Mouse (Mus musculus) telencephalon, adult 2 months (tissue): ENCODE data around the gene Prdm16.
A peak's percentile ranks its signal among the peaks of the same experiment; 100 is the strongest.

ENCODE experiments used
- DNase-seq: peaks from one replicate; pipeline ENCODE4 v3.0.0-alpha.2; 2011; ENCODE audit warnings: low read depth, low spot score

The Prdm16 gene

DNA sequence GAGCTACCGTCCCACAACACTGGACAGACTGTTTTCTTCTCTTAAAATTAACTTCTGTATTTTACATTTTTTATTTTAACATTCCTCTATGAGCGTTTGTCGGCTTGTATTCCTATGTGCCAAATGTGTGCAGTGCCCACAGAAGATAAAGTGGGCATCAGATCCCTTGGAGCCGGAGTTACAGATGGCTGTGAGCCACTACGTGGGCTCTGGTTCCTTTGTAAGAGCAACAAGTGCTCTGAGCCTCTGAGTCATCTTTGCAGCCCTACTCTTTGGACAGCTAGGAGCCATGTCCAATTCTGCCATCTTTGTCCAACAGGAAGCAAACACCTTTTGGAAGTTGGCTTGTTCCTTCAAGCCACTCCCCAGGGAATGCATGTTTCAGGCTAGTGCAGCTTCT lies 78.6 kb downstream of the Prdm16 start:
- peak; percentile 57 for DNase-seq

DNA sequence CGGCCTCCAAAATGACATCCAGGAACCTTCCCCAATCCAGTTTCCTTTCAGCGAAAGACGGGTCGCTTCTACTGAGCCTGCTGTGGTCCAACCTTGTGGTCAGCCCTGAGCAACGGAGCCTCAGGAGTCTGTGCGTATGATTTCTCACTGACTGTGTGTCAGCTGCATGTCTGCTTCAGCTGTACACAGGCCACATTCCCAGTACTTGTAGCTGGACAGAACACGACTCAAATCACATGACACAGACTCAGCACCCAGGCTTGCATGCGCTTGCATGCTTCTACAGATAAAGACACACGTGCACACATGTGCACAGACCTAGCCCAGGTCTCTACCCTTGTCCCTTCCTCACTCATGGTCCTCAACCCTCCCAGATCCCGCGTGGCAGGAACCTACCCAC lies 79.5 kb downstream of the Prdm16 start:
- DNase-seq: no peak

DNA sequence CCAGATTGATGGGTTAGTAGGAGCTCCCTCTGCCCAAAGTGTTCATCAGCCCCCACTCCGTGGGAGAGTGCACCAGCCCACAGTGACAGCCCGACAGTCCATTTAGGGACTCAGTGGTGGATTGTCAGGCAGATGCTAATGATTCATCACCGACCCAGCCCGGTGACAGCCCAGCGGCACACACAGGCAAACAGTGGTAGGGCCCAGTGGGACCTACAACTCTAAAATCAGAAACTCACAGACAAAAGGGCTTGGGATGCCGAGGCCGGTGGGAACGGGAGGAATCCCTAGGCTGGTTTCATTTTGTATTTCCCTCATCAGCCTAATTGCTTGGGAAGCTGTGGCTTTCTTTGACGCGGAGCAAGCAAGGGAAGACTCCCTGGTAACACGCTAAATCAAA lies 80.3 kb downstream of the Prdm16 start:
- DNase-seq: no peak

DNA sequence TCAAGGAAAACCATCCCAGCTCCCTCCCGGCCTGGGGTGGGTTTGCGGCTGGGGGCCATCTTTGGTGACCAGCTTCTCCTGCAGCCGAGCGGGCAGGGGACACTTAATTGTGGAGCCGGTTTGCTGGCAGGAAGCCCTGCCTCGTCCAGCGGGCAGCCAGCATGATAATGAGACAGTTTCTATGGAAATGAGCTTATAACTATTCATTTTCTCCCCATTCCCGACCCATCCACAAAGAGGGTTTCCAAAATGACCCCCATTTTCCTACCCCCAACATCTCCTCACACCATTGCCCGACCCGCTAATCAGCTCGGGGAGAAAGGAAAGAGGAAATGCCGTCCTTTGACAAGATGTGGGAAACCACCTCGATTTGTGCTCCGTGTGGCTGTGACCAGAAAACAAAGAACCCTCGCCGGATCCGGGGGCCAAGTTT lies 86.7 kb downstream of the Prdm16 start:
- DNase-seq: no peak

DNA sequence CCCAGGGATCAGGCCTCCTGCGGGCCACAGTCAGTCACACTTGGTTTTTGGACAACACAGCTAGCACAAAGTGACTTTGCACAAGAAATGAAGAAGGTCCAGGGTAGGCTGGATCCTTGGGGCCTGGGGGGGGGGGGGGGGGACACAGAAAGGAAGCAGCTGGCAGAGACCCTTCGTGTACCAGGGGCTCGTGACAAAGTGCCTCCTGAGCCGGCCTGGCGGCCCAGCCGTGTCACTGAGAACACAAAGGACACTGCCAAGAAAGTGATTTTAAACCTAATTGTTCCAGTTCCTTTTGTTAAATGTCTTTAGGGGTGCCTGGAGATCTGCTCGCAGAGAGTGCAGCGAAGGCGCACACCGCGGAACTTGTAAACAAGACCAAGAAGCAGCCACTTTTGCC lies 87.2 kb downstream of the Prdm16 start:
- no peak for DNase-seq

DNA sequence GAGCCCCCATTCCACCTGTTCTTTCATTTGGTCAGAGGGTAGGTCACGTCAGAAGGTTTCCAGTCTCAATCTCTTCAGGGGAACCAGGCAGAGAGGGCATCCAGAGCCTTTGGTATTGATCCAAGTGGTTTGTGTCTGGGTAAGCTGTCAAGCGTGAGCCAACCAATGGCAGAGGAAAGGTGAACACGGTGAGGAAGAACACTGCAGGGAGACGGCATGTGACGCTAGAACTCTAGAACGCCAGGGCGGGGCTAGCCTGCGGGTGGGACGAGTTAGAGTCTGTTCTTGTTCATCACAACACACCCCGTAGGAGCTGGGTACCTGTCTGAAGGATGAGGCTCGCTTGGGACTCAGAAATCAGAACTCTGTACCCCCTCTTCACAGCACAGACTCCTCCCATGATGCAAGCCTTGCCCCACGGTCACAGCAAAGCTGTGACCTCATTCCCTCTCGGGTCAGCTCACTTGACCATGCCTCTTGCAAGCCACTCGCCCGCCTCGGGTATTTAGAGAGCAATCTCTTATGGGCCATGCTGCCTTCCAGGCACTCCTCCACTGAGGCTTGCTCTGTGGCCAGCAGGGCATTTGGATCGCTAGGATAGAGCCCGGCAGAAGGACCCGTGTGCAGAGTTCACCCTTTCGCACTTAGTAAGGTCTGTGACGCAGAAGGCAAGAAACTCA lies 89.4 kb downstream of the Prdm16 start:
- no peak for DNase-seq

DNA sequence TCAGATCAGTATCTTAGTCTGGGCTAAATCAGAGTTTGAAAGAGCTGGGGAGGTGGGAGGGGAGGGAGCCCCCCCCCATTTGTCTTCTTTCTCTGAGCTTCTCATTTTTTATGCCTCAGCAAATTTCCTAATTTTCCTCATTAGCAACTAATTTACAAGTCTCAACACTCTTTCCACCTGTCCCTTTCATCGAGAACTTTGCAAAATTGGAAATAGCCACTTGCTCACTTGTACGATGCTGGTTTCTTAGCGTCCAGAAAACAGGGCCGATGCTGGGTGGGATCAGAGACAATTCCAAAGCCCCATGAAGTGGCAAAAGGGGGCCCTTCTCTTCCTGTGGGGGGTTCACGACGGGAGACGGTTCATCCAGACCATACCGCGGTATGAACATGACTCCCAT lies 91.4 kb downstream of the Prdm16 start:
- no peak for DNase-seq

DNA sequence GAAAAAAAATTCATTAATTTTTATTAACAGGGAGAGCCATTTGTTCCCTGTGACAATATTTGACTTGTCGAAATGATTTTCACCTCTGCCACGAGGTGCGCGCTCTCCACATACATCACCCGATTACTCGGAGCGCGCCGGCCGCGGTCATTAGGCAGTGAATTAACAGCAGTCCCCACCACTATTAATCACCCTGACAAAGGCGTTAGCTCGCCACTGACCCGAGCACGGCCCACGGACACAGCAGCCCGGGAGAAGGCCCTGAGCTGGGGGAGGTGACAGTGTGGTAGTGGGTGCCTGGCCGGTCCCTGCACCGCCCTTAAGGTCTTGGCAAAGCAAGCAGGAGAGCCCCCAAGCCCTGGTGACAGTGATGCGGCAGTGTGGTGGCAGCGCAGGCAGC lies 92.8 kb downstream of the Prdm16 start:
- DNase-seq: no peak

DNA sequence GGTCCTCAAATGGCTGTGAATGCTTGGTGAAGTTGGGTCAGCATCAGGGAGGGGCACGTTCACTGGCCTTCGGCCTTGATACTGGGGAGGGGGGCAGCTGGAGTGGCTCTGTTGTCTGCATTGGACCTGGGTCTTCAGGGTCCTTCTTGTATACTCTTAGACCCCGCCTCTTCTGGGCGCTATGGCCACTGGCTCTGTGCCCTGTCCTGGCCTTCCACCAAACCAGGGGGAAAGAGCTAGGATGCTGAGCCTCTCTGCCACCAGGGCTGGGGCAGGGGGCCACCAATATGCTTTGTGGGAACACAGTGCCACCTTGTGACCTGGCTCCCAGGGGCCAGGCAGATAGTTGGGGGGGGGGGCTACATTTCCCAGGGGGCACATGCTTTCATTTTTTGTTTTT lies 93.5 kb downstream of the Prdm16 start:
- no peak for DNase-seq

DNA sequence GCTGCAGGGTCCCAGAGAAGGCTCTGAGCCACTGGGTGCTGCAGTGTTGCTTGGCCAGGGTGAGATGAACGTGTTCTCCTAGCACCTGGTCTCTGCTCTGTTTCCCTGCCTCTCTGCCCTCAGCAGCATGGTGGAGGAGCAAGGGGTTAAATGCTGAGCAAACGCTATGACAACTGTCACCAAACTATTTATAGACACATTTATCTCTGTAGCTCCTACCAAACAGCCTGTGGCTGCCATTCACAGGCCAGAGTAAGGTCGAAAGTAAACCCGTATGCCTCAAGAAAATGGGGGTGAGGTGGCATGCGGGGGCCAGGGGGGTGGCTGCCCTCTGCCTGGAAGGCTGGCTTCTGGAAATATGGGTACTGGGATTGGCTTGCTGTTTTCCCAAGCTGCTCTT lies 94.1 kb downstream of the Prdm16 start:
- no peak for DNase-seq

DNA sequence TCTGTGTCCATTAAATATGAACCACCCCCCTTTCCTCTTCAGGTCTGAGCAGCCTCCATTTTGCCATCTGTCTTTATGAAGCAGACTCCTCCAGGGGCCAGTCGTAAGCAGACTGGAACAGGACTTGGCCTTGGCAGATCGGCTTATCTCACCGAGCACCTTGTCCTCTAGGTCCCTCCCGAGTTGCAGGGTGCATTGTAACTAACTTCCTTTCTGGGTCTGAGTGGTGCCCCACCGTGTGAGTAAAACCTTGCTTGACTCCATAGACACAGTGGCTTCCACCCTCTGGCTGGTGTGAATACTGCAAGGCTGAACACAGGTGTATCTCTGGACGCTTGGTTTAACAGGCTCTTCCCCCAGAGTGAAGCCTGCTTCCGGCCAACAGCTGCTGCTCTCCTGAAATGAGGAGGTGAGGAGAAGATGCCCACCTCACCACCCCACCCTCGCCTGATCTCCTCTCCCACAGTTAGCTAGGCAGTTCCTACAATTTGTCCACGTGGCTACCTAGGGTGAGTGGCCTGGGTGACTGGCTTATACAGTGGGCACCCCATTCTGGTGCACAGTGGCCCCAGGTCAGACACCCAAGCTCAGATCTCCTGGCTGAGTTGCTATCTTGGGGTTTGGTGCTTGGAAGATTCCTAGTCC lies 94.9 kb downstream of the Prdm16 start:
- no peak for DNase-seq

DNA sequence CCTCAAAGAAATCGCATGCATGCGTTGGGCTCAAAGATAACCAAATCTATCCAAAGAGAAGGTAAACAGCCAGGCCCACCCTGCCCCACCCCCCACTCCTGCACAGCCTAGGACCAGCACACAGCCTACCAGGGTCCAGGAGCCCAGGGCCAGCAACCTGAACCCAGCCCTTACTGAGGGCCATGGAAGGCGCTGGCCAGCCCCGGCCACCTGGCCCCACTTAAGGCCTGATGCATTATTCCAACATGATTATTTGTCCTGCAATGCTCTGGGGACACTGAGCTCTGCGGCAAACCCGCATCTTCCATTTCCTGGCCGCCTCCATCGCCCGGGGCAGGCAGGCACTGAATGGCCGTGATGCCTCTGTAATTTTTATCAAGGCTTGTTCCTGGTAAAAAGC lies 96.0 kb downstream of the Prdm16 start:
- DNase-seq: no peak

DNA sequence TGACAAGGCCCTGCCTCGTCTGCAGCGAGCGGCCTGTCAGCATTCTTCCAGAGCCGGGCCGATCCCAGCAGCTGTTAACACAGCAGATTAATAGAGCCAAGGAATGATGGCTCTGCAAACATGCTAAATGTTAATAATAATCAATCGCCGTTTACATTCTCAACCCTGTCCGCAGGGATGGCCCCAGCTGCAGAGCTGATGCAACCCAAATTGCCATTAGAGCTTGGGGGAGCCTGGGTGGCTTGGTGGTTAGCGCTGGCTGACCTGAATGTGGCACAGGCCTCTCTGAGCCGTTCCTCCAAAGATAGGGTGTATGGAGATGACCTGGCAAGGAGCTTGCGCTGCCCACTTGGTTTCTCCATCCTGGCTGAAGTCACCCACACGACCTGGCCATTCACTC lies 97.0 kb downstream of the Prdm16 start:
- DNase-seq: no peak

DNA sequence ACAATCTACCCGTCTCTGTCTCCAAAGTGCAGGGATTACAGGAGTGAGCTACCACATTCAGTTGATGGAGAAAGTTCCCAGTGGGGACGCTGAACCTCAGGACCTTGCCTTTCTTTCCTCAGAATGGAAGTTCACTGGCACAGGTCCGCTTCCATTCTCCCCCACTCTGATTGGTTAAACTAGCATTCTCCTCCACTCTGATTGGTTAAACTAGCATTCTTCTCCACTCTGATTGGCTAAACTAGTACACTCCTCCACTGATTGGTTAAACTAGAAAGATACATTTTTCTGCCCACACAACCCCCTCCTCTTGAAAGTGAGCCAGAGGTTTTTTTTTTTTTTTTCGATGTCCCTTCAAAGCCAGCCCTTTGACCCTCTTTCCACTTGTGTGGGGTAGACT lies 97.9 kb downstream of the Prdm16 start:
- DNase-seq: no peak

DNA sequence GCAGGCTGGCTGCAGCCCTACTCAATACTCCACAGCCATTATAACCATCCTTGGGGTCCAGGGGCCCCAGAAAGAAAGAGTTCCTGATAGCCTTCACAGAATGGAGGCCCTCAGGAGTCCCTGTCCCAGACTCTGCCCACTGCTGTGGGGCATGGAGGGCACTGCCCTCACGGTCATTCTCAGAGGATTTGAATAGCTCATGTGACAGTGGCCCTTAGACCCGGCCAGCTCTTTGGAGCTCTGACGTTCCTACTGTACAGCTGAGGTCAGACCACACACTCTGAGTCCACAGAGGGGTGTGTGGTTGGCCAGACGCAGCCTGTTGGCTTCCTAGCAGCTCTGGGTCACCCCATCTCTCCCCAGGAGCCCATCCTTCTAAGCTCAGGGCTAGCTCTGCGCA lies 100.6 kb downstream of the Prdm16 start:
- DNase-seq: no peak

DNA sequence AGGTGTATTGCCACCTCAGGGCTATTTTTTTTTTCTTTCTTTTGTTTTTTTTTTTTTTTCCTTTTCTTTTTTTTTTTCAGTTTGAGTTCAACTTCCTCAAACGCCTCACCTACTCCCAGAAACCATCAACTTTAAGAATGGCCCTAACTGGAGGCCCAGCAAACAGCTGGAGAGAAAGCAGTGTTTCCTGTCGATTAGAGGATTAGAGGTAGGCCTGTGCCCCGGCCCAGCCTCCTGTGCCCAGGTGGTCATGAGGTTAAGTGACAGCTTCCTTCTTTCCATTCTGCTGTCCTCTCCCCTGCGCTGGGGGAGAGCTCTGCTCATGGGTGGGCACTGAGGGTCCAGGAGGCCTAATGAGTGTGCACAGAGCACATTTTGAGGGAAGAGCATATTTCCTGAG lies 105.3 kb downstream of the Prdm16 start:
- DNase-seq: no peak

DNA sequence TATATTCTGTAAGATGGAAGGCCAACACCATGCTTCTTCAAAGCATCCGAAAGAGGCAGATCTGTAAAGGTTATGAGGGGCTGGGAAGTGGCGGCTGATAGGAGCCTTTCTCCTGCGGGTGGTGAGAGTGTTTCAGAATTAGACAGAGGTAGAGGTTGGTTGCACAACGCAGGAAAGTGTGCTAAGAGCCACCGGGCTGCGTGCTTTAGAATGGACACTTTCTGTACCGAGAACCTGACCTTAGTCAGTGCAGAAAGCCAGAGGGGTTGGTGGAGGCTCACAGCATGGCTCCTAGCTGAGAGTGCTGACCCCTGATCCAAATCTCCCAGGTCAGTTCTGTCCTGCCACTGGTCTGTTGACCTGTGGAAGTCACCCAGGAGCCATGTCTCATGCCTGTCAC lies 106.3 kb downstream of the Prdm16 start:
- DNase-seq: no peak

DNA sequence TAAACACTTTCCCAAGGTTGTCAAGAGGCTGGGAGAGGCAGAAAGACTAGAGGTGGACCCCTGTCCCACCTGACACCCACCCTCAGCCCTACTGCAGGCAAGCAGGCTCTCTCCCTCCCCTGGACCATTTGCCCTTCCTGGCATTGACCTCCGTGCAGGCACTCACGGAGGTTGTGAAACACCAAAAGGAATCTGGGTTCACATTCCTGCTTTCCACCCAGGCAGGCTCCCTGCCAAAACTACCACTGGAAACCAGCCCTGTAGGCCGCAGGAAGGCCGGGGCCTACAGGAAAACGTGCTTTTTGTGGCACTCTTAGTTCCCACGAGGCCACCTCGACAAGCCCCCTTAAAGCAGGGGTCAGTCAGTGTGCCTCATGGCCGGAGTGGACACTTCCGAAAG lies 109.2 kb downstream of the Prdm16 start:
- DNase-seq: no peak

DNA sequence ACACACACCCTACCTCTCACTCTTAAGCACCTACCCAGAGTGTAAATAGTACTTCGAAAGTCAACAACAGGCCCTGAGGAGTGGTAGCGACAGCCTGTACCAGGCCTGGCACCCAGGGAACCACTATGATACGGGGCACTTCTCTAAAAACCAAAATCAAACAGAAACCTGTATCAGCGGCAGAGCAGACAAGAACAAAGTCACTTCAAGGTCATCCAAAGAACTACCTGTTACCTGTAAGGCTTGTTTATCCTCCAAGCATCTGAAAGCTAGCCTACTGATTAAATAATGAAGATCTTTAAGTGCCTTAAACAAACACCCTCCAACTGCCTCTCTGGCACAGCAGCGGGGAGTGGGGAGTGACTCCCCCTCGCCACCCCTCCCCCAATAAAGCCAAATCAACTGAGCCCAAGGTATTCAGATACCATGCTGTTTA lies 110.3 kb downstream of the Prdm16 start:
- no peak for DNase-seq

DNA sequence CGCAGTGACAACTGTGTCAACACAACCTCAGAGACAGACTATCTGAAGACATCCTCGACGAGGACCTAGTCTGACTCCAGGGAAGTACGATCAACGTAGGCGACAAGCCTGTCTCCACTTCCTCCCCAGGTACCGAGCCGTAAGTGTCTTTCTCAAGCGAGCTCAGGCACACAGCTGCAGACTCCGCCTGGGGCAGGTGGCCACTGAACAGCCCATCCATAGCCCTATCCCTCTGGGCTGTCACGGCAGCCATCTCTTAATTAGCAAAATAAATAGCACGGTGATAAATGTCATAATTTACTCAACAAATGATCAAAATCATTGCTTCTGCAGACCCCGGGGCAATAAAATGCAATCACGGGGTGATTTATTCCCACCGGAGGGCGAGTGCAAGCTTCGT lies 112.8 kb downstream of the Prdm16 start:
- no peak for DNase-seq

DNA sequence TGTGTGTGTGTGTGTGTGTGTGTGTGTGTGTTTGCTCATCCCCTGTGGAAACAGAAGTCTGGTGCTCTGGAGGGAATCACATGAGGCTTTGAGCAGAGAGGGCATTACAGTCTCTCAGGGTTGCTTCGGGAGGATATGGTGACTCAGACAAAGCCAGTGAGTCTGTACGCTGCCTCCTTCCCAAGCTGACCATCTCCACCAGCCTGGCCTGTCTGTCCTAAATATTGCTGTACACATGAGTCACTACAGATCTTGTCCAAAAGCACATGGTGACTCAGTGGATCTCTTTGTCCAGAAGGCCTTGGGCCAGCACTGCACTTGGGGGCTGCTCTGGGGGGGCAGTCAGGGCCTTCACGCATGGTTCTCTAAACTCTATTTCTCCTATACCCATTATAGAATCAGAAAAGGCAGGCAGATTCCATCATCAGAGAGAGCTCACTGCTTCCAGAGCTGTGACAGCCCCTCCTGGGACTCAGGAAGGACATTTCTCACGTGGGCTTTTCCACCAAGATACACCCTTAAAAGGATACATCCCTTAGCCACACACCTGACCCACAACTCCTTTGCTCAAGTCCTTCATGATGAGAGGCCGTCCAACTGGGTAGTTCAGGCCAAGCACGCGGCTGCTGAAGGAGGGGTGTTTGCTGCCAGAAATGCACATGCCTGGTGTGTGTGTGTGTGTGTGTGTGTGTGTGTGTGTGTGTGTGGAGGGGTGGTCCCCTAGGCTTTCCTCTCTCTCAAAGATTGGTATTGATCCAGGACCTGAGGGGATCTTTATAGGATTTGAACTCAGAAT lies 114.6 kb downstream of the Prdm16 start:
- no peak for DNase-seq

DNA sequence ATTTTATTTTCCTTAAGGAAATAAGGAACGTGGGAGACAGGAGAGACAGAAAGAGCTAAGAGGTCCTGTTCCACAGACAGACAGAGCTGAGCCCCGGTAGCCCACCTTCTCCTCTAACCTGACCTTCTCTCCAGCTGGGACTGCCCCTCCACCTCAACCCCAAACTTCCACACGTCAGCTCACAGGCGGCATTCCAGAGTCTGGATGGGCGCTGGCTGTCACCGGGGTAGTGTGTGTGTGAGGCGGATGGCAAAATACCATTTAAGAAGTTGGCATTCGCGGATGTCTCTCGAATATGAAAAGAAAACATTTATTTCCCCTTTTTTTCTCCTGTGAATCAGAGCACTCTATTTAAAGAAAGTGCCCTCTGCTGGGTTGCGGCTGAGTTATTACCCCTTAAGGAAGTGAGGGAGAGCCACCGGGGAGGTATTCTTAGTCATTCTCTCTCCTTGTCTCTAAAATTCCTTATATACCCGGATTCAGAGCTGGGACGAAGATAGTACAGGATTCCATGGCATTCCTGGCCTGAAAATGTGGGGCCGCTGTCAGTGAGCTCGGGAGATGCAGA lies 117.1 kb downstream of the Prdm16 start:
- no peak for DNase-seq

DNA sequence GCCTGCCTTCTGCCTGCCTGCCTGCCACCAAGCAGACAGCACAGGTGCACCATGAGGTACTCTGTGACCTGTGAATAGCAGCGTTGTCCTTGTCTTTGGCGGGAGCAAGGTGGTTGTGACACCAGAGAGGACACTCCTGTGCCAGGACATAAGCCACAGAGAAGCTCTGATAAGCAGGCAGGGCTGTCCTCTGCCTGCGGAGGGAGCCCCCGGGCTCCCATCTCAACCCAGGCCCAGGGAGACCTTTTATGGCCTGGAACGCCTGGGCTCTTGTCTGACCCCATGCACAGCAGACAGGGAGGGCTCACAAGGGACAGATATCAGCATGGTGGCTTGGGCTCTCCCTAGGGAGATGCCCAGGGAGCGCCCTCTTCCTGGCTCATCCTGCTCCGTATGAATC lies 118.7 kb downstream of the Prdm16 start:
- DNase-seq: no peak
